Mouse (Mus musculus): ENCODE data around the gene Napepld.
"Not testable (repeated sequence)": the region's sequence is repeated elsewhere in the genome, so short reads cannot be mapped to it uniquely, and the experiment has no call there.

Napepld gene

GRCm38 (mm10) chr5:21701351-21702008, at the start of gene Napepld:
Gene Napepld, minus strand, starts transcription at chr5:21701396.
- peak; percentile 99 for DNase-seq (ENCODE audit: low spot score)

- DNase-seq (ENCODE audit: low spot score): no peak
These were observed 44.8 kb upstream of the Napepld start for GRCm38 (mm10) chr5:21745966-21746365.

- no peak for DNase-seq (ENCODE audit: low spot score)
These were observed 43.5 kb upstream of the Napepld start for GRCm38 (mm10) chr5:21744651-21745050.

GRCm38 (mm10) chr5:21743606-21744005, 42.4 kb upstream of the Napepld start:
- DNase-seq (ENCODE audit: low spot score): no peak

GRCm38 (mm10) chr5:21739881-21740280, 38.7 kb upstream of the Napepld start:
- no peak for DNase-seq (ENCODE audit: low spot score)

GRCm38 (mm10) chr5:21739120-21739519, 37.9 kb upstream of the Napepld start:
- DNase-seq (ENCODE audit: low spot score): no peak

- no peak for DNase-seq (ENCODE audit: low spot score)
These were observed 36.4 kb upstream of the Napepld start for GRCm38 (mm10) chr5:21737620-21738019.

GRCm38 (mm10) chr5:21736956-21737585, 35.9 kb upstream of the Napepld start, which contains the start of gene Pmpcb:
Gene Pmpcb, plus strand, starts transcription at chr5:21737141.
- peak; percentile 89 for DNase-seq (ENCODE audit: low spot score)

- DNase-seq (ENCODE audit: low spot score): no peak
These were observed 34.9 kb upstream of the Napepld start for GRCm38 (mm10) chr5:21736046-21736445.

- peak; percentile 76 for DNase-seq (ENCODE audit: low spot score)
These were observed 34.4 kb upstream of the Napepld start for GRCm38 (mm10) chr5:21735584-21735983.

GRCm38 (mm10) chr5:21735100-21735499, 33.9 kb upstream of the Napepld start:
- no peak for DNase-seq (ENCODE audit: low spot score)

GRCm38 (mm10) chr5:21732930-21733329, 31.7 kb upstream of the Napepld start:
- DNase-seq (ENCODE audit: low spot score): peak; percentile 75

GRCm38 (mm10) chr5:21732177-21732911, 31.1 kb upstream of the Napepld start:
- no peak for DNase-seq (ENCODE audit: low spot score)

GRCm38 (mm10) chr5:21729107-21729506, 27.9 kb upstream of the Napepld start:
- no peak for DNase-seq (ENCODE audit: low spot score)

- DNase-seq (ENCODE audit: low spot score): no peak
These were observed 23.7 kb upstream of the Napepld start for GRCm38 (mm10) chr5:21724872-21725271.

GRCm38 (mm10) chr5:21724427-21724826, 23.2 kb upstream of the Napepld start:
- no peak for DNase-seq (ENCODE audit: low spot score)

- DNase-seq (ENCODE audit: low spot score): no peak
These were observed 18.0 kb upstream of the Napepld start for GRCm38 (mm10) chr5:21719209-21719608.

- DNase-seq (ENCODE audit: low spot score): no peak
These were observed 17.4 kb upstream of the Napepld start for GRCm38 (mm10) chr5:21718546-21718945.

GRCm38 (mm10) chr5:21717165-21717715, 16.0 kb upstream of the Napepld start:
- DNase-seq (ENCODE audit: low spot score): no peak

- no peak for DNase-seq (ENCODE audit: low spot score)
These were observed 13.3 kb upstream of the Napepld start for GRCm38 (mm10) chr5:21714447-21714846.

- DNase-seq (ENCODE audit: low spot score): peak; percentile 62
These were observed 11.0 kb upstream of the Napepld start for GRCm38 (mm10) chr5:21712127-21712715.

- DNase-seq (ENCODE audit: low spot score): not testable (repeated sequence)
These were observed 6.8 kb upstream of the Napepld start for GRCm38 (mm10) chr5:21708011-21708410.
